Mouse (Mus musculus) fibroblast of lung, adult 2 months (primary cell): ENCODE measurements around the gene Map3k1.
"Not testable (repeated sequence)": the region's sequence is repeated elsewhere in the genome, so short reads cannot be mapped to it uniquely, and the experiment has no call there.

Experiments used
- DNase-seq: peaks from one replicate; pipeline ENCODE4 v3.0.0-alpha.2; 2011; ENCODE audit warnings: low read depth

Gene Map3k1

GRCm38 (mm10) chr13:111741204-111741990 lies 67.4 kb downstream of the Map3k1 start:
- DNase-seq: no peak

- DNase-seq: no peak
Measured at GRCm38 (mm10) chr13:111726898-111727297, 81.9 kb downstream of the Map3k1 start.

- peak; percentile 95 for DNase-seq
Measured at GRCm38 (mm10) chr13:111725165-111726077, 83.4 kb downstream of the Map3k1 start.

GRCm38 (mm10) chr13:111724811-111725164 lies 84.0 kb downstream of the Map3k1 start:
- no peak for DNase-seq

- DNase-seq: no peak
Measured at GRCm38 (mm10) chr13:111719726-111720125, 89.1 kb downstream of the Map3k1 start.

GRCm38 (mm10) chr13:111710531-111710930 lies 98.3 kb downstream of the Map3k1 start:
- no peak for DNase-seq

- DNase-seq: not testable (repeated sequence)
Measured at GRCm38 (mm10) chr13:111703952-111704351, 104.8 kb downstream of the Map3k1 start.

- no peak for DNase-seq
Measured at GRCm38 (mm10) chr13:111703396-111703795, 105.4 kb downstream of the Map3k1 start.
